Mouse (Mus musculus) midbrain, embryonic 11.5 days (tissue): ENCODE results near the gene Plac8. TPM values are rescaled to one million over a fixed set of nuclear protein-coding genes. Genes with fewer than 3 reads are reported as not detected.

Experiments used
- ATAC-seq: fragments of 200-750 bp; cut with Nextera tagmentation; 2 replicates; pipeline ENCODE4 v1.8.0; 2017; ENCODE audit warnings: moderate TSS enrichment, moderate library complexity; ENCODE audit not compliant: low FRiP score
- DNase-seq: peaks from one replicate; pipeline ENCODE4 v3.0.0; 2015; ENCODE audit warnings: low spot score; ENCODE audit errors: missing footprints
- H3K27ac ChIP-seq: fragments of 300-500 bp; sonication (generic); 2 replicates; pipeline ENCODE4 v1.5.1; 2014; ENCODE audit warnings: low read depth, low read length
- H3K27me3 ChIP-seq: fragments of 300-500 bp; sonication (generic); 2 replicates; pipeline ENCODE4 v1.6.1; 2014; ENCODE audit warnings: mild to moderate bottlenecking, low read length, moderate library complexity, mixed read lengths; ENCODE audit not compliant: control insufficient read depth, insufficient read depth
- H3K36me3 ChIP-seq: fragments of 300-500 bp; sonication (generic); 2 replicates; pipeline ENCODE4 v1.6.1; 2014; ENCODE audit warnings: mild to moderate bottlenecking, low read length, moderate library complexity, mixed read lengths; ENCODE audit not compliant: control insufficient read depth, insufficient read depth
- H3K4me1 ChIP-seq: fragments of 300-500 bp; sonication (generic); 2 replicates; pipeline ENCODE4 v1.6.1; 2014; ENCODE audit warnings: low read length; ENCODE audit not compliant: control insufficient read depth, insufficient read depth
- H3K4me2 ChIP-seq: fragments of 300-500 bp; sonication (generic); 2 replicates; pipeline ENCODE4 v1.6.1; 2014; ENCODE audit warnings: mild to moderate bottlenecking, moderate library complexity
- H3K4me3 ChIP-seq: fragments of 300-500 bp; sonication (generic); 2 replicates; pipeline ENCODE4 v1.5.1; 2014; ENCODE audit warnings: low read depth, low read length
- H3K9ac ChIP-seq: fragments of 300-500 bp; sonication (generic); 2 replicates; pipeline ENCODE4 v1.6.1; 2014; ENCODE audit warnings: low read length
- H3K9me3 ChIP-seq: fragments of 300-500 bp; sonication (generic); 2 replicates; pipeline ENCODE4 v1.6.1; 2016; ENCODE audit warnings: low read length; ENCODE audit not compliant: control insufficient read depth
- WGBS: fragments of 180-500 bp; shearing (Covaris S2); extraction: QIAGEN DNeasy Blood & Tissue Kit; methylation state at CpG from one replicate; pipeline ENCODE4 v1.1.7; 2014; 5-methylcytosine and 5-hydroxymethylcytosine counted together
- polyA plus RNA-seq: library from polyadenylated mRNA; unstranded; fragments of >200 nt; fragmentation: Nextera tagmentation; extraction: Ambion mirVana; gene quantifications from 2 replicates; pipeline ENCODE4 v1.2.1, GENCODE M21; 2014

Gene Plac8
- 1.4 and 1.7 TPM in 2 replicates for polyA plus RNA-seq

- no peak for ATAC-seq
- Histone ChIP-seq H3K4me2 (no peak within 1 kb of the TSS), H3K9ac (no peak within 1 kb of the TSS), H3K36me3 (no peaks in the 10 kb centered on the region), H3K27ac (no peak within 1 kb of the TSS), H3K4me3 (no peak within 1 kb of the TSS), H3K4me1 (no peaks in the 10 kb centered on the region), H3K27me3 (no peaks in the 10 kb centered on the region), H3K9me3 (no peaks in the 10 kb centered on the region)
- DNase-seq: no peak
- WGBS: 42% methylated on average over 7 of the region's 7 CpGs
These were observed at the start of gene Plac8 for GRCm38 (mm10) chr5:100572069-100572468. TSS of gene Plac8 (minus strand) at chr5:100572245.

GRCm38 (mm10) chr5:100620952-100621351 lies 48.9 kb upstream of the Plac8 start:
- DNase-seq (peak; percentile 90), ATAC-seq (no peak)
- no peak overlapping the region for H3K9ac ChIP-seq
- H3K27me3 ChIP-seq: no peaks in the 10 kb centered on the region
- no peaks in the 10 kb centered on the region for H3K9me3 ChIP-seq
- H3K4me1 ChIP-seq: no peaks in the 10 kb centered on the region
- no peak overlapping the region for H3K4me2 ChIP-seq
- H3K27ac ChIP-seq: no peak overlapping the region
- no peaks in the 10 kb centered on the region for H3K36me3 ChIP-seq
- H3K4me3 ChIP-seq: no peak overlapping the region
- WGBS: 48% methylated on average over 9 of the region's 9 CpGs

- ATAC-seq (no peak), DNase-seq (no peak)
- no peak overlapping the region for H3K27ac ChIP-seq
- H3K36me3 ChIP-seq: no peaks in the 10 kb centered on the region
- H3K9ac ChIP-seq: no peak overlapping the region
- 91% methylated on average over 15 of the region's 15 CpGs for WGBS
- H3K4me2 ChIP-seq: no peak overlapping the region
- H3K27me3 ChIP-seq: no peaks in the 10 kb centered on the region
- H3K4me3 ChIP-seq: no peak overlapping the region
- H3K4me1 ChIP-seq: no peaks in the 10 kb centered on the region
- no peaks in the 10 kb centered on the region for H3K9me3 ChIP-seq
These were observed 47.7 kb upstream of the Plac8 start for GRCm38 (mm10) chr5:100619586-100620275.

- no peaks in the 10 kb centered on the region for H3K4me1 ChIP-seq
- 90% methylated on average over 17 of the region's 17 CpGs for WGBS
- H3K4me2 ChIP-seq: no peak overlapping the region
- H3K27me3 ChIP-seq: no peaks in the 10 kb centered on the region
- no peak overlapping the region for H3K4me3 ChIP-seq
- no peaks in the 10 kb centered on the region for H3K9me3 ChIP-seq
- no peak overlapping the region for H3K27ac ChIP-seq
- H3K36me3 ChIP-seq: no peaks in the 10 kb centered on the region
- H3K9ac ChIP-seq: no peak overlapping the region
- DNase-seq: no peak
- ATAC-seq: no peak
These were observed 42.1 kb upstream of the Plac8 start for GRCm38 (mm10) chr5:100613896-100614768.

- ATAC-seq (no peak), DNase-seq (no peak)
- Histone ChIP-seq H3K4me1 (no peaks in the 10 kb centered on the region), H3K27me3 (no peaks in the 10 kb centered on the region), H3K36me3 (no peaks in the 10 kb centered on the region), H3K9me3 (no peaks in the 10 kb centered on the region), H3K9ac (no peak overlapping the region), H3K27ac (no peak overlapping the region), H3K4me2 (no peak overlapping the region), H3K4me3 (no peak overlapping the region)
- 87% methylated on average over 9 of the region's 9 CpGs for WGBS
These were observed 35.8 kb upstream of the Plac8 start for GRCm38 (mm10) chr5:100607868-100608267.

- H3K27me3 ChIP-seq: no peaks in the 10 kb centered on the region
- ATAC-seq (no peak), DNase-seq (no peak)
- no peak overlapping the region for H3K9ac ChIP-seq
- no peak overlapping the region for H3K27ac ChIP-seq
- H3K4me1 ChIP-seq: no peaks in the 10 kb centered on the region
- no peak overlapping the region for H3K4me2 ChIP-seq
- no peaks in the 10 kb centered on the region for H3K9me3 ChIP-seq
- no peak overlapping the region for H3K4me3 ChIP-seq
- no peaks in the 10 kb centered on the region for H3K36me3 ChIP-seq
- 69% methylated on average over 4 of the region's 4 CpGs for WGBS
These were observed 35.2 kb upstream of the Plac8 start for GRCm38 (mm10) chr5:100607090-100607762.

GRCm38 (mm10) chr5:100605828-100606229 lies 33.8 kb upstream of the Plac8 start:
- ATAC-seq (no peak), DNase-seq (no peak)
- H3K27ac ChIP-seq: no peak overlapping the region
- H3K4me2 ChIP-seq: no peak overlapping the region
- 79% methylated on average over 9 of the region's 9 CpGs for WGBS
- H3K4me1 ChIP-seq: no peaks in the 10 kb centered on the region
- H3K36me3 ChIP-seq: no peaks in the 10 kb centered on the region
- no peak overlapping the region for H3K9ac ChIP-seq
- no peaks in the 10 kb centered on the region for H3K27me3 ChIP-seq
- H3K9me3 ChIP-seq: no peaks in the 10 kb centered on the region
- H3K4me3 ChIP-seq: no peak overlapping the region

- no peaks in the 10 kb centered on the region for H3K4me1 ChIP-seq
- no peaks in the 10 kb centered on the region for H3K36me3 ChIP-seq
- H3K9me3 ChIP-seq: no peaks in the 10 kb centered on the region
- DNase-seq (no peak), ATAC-seq (no peak)
- no peaks in the 10 kb centered on the region for H3K27me3 ChIP-seq
- no peak overlapping the region for H3K4me3 ChIP-seq
- no peak overlapping the region for H3K27ac ChIP-seq
- H3K4me2 ChIP-seq: no peak overlapping the region
- 75% methylated on average over 4 of the region's 4 CpGs for WGBS
- no peak overlapping the region for H3K9ac ChIP-seq
These were observed 32.0 kb upstream of the Plac8 start for GRCm38 (mm10) chr5:100604061-100604460.

GRCm38 (mm10) chr5:100601864-100602263 lies 29.8 kb upstream of the Plac8 start:
- WGBS: 90% methylated on average over 2 of the region's 2 CpGs
- Histone ChIP-seq H3K9me3 (no peaks in the 10 kb centered on the region), H3K27ac (no peak overlapping the region), H3K4me3 (no peak overlapping the region), H3K4me2 (no peak overlapping the region), H3K4me1 (no peaks in the 10 kb centered on the region), H3K36me3 (no peaks in the 10 kb centered on the region), H3K27me3 (no peaks in the 10 kb centered on the region), H3K9ac (no peak overlapping the region)
- DNase-seq: no peak
- no peak for ATAC-seq
